Mouse (Mus musculus): ENCODE data around the gene Tap2.

The Tap2 gene

GRCm38 (mm10) chr17:34196491-34196890 lies 6.8 kb upstream of the Tap2 start:
- no peak for DNase-seq (ENCODE audit: low spot score)

- DNase-seq (ENCODE audit: low spot score), result peak; percentile 86
Measured at GRCm38 (mm10) chr17:34196941-34197894, 6.1 kb upstream of the Tap2 start, which contains the start of gene Psmb8. TSS of gene Psmb8 (plus strand) at chr17:34197721.

DNA sequence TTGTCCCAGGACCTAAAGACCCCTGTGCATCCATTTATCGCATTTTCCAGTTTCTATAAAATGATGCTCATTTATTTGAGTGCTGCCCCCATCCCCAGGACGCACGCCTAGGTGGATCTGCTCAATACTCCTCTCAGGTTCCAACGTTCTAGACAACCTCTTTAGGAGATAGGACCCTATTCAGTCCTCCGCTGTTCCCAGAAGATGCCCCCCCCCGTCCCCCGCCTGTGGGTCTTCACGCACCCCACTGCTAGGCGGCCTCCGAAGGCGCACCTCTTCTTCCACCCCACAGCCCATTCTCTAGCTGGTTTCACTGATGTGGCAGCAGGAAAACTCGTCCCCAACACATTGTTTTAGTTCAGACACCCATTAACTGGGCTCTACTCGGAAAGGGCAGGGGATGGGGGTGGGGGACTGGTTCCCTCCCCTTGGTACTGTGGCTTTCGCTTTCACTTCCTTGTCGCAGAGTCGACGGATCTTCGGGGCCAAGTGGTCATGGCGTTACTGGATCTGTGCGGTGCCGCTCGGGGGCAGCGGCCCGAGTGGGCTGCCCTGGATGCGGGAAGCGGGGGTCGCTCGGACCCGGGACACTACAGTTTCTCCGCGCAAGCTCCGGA lies 5.3 kb upstream of the Tap2 start:
- DNase-seq (ENCODE audit: low spot score), result peak; percentile 51

GRCm38 (mm10) chr17:34198521-34198912 lies 4.8 kb upstream of the Tap2 start:
- no peak for DNase-seq (ENCODE audit: low spot score)

- no peak for DNase-seq (ENCODE audit: low spot score)
Measured at GRCm38 (mm10) chr17:34199050-34199619, 4.2 kb upstream of the Tap2 start.

DNA sequence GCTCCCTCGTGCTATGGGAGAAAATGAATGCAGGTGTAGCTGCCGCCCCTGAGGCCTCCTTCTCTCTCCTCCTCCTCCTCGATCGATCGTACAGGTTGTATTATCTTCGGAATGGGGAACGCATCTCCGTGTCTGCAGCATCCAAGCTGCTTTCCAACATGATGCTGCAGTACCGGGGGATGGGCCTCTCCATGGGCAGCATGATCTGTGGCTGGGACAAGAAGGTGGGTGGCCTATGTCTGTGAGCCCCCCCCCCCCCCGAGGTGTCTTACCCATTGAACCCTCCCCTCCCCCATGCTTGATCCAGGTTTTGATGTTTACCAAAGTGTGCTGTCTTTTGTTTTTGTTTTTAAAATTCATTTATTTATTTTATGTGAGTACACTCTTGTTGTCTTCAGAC lies 3.3 kb upstream of the Tap2 start:
- DNase-seq (ENCODE audit: low spot score), result no peak

GRCm38 (mm10) chr17:34200772-34201505 lies 2.4 kb upstream of the Tap2 start:
- DNase-seq (ENCODE audit: low spot score), result no peak

GRCm38 (mm10) chr17:34201506-34202055 lies 1.7 kb upstream of the Tap2 start:
- DNase-seq (ENCODE audit: low spot score), result no peak

GRCm38 (mm10) chr17:34202760-34203442 lies 426 bp upstream of the Tap2 start:
- no peak for DNase-seq (ENCODE audit: low spot score)

DNA sequence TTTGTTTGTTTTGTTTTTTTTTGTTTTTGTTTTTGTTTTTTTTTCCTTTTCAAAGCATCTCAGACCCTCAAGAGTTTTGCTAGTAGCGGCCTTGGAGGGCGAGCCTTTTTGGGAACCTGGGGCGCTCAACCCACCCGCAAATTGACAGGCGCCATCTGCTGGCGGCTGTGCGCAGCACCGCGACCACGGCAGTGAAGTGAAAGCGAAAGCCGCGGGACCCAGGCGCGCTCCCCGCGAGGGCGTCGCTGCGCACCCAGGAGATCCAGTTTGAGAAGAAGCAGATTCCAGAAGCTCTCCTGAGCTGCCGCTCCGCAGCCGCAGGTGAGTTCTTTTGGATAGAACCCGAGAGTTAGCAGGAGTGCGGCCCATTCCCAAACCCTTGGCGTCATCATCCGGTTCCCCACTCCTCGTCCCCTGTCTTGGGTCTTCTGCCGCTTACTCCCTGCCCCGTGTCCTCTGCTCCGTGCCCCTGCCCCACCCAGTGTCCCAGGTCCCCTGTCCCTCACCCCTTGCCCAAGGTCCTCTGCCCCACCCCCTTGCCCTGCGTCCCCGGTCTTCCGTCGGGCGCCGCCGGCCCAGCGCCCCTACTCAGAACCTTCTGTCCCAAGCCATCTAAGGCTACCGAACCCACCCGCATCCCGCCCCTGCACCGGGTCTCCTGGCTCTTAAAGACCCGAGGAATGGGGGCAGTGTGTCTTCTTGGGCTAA lies 1.1 kb downstream of the Tap2 start:
- peak; percentile 89 for DNase-seq (ENCODE audit: low spot score)

DNA sequence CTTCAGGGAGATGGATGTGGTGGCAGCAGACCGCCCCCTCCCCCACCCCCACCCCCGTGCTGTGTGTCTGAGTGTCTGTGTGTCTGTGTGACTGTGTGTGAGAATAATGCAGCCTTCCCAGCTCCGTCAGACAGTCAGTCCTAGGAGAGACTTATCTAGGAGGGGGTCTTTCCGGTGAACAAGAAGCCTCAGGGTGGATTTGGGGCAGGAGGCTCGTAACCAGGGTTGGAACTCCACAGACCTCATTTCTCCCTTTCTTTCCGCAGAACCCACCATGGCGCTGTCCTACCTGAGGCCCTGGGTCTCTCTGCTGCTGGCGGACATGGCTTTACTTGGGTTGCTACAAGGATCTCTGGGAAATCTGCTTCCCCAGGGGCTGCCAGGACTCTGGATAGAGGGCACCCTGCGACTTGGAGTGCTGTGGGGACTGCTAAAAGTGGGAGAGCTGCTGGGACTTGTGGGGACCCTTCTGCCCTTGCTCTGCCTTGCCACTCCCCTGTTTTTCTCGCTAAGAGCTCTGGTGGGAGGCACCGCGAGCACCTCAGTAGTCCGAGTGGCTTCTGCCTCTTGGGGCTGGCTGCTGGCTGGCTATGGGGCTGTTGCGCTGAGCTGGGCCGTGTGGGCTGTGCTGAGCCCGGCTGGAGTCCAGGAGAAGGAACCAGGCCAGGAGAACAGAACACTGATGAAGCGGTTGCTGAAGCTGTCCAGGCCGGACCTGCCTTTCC lies 1.9 kb downstream of the Tap2 start:
- peak; percentile 47 for DNase-seq (ENCODE audit: low spot score)

- no peak for DNase-seq (ENCODE audit: low spot score)
Measured at GRCm38 (mm10) chr17:34205746-34206176, 2.4 kb downstream of the Tap2 start.

- DNase-seq (ENCODE audit: low spot score), result no peak
Measured at GRCm38 (mm10) chr17:34206731-34207130, 3.4 kb downstream of the Tap2 start.

DNA sequence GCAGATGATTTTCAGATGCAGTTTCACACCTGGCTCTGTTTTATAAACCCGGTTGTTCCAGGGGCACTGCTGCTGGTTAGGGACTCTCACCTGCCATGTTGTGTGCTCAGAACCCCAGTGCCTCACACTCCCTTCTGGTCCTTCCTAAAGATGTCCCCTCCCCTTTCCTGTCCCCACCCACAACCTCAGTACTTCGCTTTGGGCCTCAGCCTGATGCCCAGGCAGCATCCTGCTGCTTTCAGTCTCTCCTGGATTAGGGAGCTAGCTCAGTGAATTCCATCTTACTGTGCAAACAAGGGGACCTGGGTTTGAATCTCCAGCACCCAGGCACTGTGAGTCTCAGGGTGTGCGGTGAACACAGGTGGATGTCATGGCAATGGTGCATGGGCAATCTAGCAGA lies 4.1 kb downstream of the Tap2 start:
- DNase-seq (ENCODE audit: low spot score), result no peak

- no peak for DNase-seq (ENCODE audit: low spot score)
Measured at GRCm38 (mm10) chr17:34207866-34208265, 4.5 kb downstream of the Tap2 start.

GRCm38 (mm10) chr17:34208421-34208820 lies 5.1 kb downstream of the Tap2 start:
- DNase-seq (ENCODE audit: low spot score), result no peak

- DNase-seq (ENCODE audit: low spot score), result no peak
Measured at GRCm38 (mm10) chr17:34209680-34210079, 6.4 kb downstream of the Tap2 start.

GRCm38 (mm10) chr17:34210599-34210998 lies 7.3 kb downstream of the Tap2 start:
- DNase-seq (ENCODE audit: low spot score), result no peak

DNA sequence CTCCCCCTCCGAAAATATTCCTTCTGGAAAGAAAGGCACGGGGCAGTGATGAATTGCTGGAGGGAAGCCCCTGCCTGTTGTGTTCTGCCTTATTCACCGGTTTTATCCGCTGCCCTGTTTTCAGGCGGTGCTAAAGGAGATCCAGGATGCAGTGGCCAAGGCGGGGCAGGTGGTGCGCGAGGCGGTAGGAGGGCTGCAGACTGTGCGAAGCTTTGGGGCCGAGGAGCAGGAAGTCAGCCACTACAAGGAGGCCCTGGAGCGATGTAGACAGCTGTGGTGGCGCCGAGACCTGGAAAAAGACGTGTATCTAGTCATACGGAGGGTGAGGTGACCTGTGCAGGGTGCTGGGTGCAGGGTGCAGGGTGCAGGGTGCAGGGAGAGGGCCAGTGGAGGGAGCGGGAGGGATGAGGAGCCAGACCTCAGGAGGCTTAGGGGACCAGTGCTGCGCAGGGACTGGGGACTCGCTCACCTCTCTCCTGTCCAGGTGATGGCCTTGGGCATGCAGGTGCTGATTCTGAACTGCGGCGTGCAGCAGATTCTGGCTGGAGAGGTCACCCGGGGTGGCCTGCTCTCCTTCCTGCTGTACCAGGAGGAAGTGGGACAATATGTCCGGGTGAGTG lies 8.5 kb downstream of the Tap2 start:
- DNase-seq (ENCODE audit: low spot score), result no peak

- DNase-seq (ENCODE audit: low spot score), result no peak
Measured at GRCm38 (mm10) chr17:34213936-34214335, 10.6 kb downstream of the Tap2 start.
